Mouse (Mus musculus) ovary, adult 2 months (tissue): ENCODE results near the gene Olfr782. TPM values are rescaled to one million over a fixed set of nuclear protein-coding genes. Genes with fewer than 3 reads are reported as not detected.

Experiments used
- polyA plus RNA-seq: library from polyadenylated mRNA; depleted of rRNA; stranded (reverse); fragments of >200 nt; gene quantifications from 2 replicates; pipeline ENCODE4 v1.2.3, GENCODE M21; 2012; rRNA removed

The Olfr782 gene
- not detected in 2 replicates for polyA plus RNA-seq

DNA sequence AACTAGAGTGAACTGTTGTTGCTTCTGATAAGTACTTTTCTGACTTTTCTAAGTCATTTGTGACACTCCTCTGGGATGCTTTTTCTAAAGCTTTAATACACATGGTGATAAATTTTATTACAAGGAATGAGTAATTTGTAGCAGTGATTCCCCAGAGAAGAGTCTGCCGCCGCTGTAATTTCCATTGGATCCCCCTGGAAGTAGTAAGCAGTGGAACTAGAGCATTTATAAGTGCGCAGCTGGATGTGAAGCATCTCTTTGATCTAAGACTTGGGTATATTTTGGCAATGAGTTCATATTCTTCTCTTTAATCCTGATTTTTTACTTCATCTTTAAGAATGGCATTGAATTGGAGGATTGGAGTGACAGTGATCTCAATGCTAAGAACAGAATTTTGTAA is at the start of gene Olfr782:
Gene Olfr782 (plus strand): TSS at position 301 of the 400 bp plus-strand sequence.

DNA sequence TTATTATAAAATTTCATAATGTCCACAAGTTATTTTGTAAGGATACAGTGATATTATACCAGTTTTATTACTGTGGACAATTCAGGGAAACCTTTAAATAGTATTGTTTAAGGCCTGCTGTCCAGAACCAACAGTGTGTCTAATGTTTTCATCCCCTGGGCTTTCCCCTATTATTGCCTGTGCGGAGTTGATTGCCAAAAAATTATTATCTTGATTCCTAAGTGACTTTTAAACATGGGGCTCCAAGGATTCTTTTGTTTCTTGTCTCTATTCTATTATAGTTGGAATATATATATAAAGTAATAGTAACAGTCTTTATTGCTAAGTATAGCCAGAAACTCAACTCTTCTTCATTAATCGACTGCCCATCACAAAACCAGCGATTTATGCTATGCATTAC is 30.8 kb upstream of the Olfr782 start, which contains the start of gene Olfr780:
Gene Olfr780 (plus strand): TSS at position 301 of the 400 bp plus-strand sequence.

DNA sequence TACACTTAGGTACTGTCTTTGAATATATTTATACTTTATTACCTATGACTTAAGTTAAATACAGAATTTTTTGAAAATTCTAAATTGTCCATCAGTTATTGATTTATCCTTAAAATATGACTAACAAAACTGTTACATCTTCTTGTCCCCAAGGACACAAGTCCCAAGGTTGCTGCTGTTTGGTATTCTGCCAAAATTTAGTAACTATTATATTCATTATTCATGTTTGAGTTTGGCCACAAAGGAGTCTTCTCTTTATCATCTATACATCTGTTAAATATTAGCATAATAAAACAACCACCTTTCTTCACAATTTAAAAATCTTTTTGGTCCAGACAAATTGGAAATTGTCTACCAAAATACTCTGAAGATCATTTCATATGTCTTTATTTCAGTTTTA is 20.1 kb upstream of the Olfr782 start, which contains the start of gene Olfr781:
Gene Olfr781 (plus strand): TSS at position 301 of the 400 bp plus-strand sequence.

DNA sequence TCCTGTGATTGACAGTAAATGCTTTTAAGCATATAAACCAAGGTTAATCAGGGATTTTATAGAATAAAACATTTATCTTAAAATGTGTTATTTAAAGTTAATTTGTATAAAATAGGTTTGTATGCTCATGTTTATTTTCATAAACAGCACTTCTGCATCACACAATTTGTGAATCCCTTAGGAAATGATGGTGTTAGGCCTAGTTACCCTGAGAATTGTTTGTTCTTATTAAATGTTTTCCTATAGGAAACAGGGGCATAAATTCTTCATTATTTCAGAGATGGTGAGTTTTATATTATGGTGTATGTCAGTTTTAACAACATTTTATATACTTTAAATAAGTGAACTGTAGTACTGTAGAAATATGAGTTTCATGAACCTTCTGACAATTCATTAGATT is 35.1 kb downstream of the Olfr782 start, which contains the start of gene Olfr784:
Gene Olfr784 (plus strand): TSS at position 301 of the 400 bp plus-strand sequence.

Other genes starting within 250 kb of the Olfr782 start
- gene Olfr768, start 249.5 kb upstream of the Olfr782 start, polyA plus RNA-seq = not detected in 2 replicates
- 0.09 TPM in 1 of 2 replicates, not detected in the other for gene Olfr769, start 231.0 kb upstream of the Olfr782 start, polyA plus RNA-seq
- gene Olfr770, start 209.9 kb upstream of the Olfr782 start, polyA plus RNA-seq = not detected in 2 replicates
- not detected in 2 replicates for gene Olfr771, start 184.1 kb upstream of the Olfr782 start, polyA plus RNA-seq
- gene Olfr772, start 170.9 kb upstream of the Olfr782 start, polyA plus RNA-seq = not detected in 2 replicates
- gene Olfr773, start 161.4 kb upstream of the Olfr782 start, polyA plus RNA-seq = not detected in 2 replicates
- gene Olfr774, start 112.6 kb upstream of the Olfr782 start, polyA plus RNA-seq = not detected in 2 replicates
- not detected in 2 replicates for gene Olfr775, start 100.4 kb upstream of the Olfr782 start, polyA plus RNA-seq
- not detected in 2 replicates for gene Olfr776, start 89.7 kb upstream of the Olfr782 start, polyA plus RNA-seq
- not detected in 2 replicates for gene Olfr777, start 77.4 kb upstream of the Olfr782 start, polyA plus RNA-seq
- not detected in 2 replicates for gene Olfr780, start 30.7 kb upstream of the Olfr782 start, polyA plus RNA-seq
- gene Olfr781, start 20.0 kb upstream of the Olfr782 start, polyA plus RNA-seq = not detected in 2 replicates
- 0.05 TPM in 1 of 2 replicates, not detected in the other for gene Olfr784, start 35.2 kb downstream of the Olfr782 start, polyA plus RNA-seq
- gene Olfr785, start 56.6 kb downstream of the Olfr782 start, polyA plus RNA-seq = not detected in 2 replicates
- not detected in 2 replicates for gene Olfr786, start 78.5 kb downstream of the Olfr782 start, polyA plus RNA-seq
- gene Olfr787, start 113.0 kb downstream of the Olfr782 start, polyA plus RNA-seq = not detected in 2 replicates
- not detected in 2 replicates for gene Olfr788, start 122.1 kb downstream of the Olfr782 start, polyA plus RNA-seq
- gene Olfr789, start 135.9 kb downstream of the Olfr782 start, polyA plus RNA-seq = not detected in 2 replicates
- not detected in 2 replicates for gene Olfr790, start 149.6 kb downstream of the Olfr782 start, polyA plus RNA-seq
- gene Olfr791, start 172.9 kb downstream of the Olfr782 start, polyA plus RNA-seq = not detected in 2 replicates
- not detected in 2 replicates for gene Olfr792, start 190.3 kb downstream of the Olfr782 start, polyA plus RNA-seq
- gene Olfr794, start 218.8 kb downstream of the Olfr782 start, polyA plus RNA-seq = not detected in 2 replicates